In the genomic region with DNA sequence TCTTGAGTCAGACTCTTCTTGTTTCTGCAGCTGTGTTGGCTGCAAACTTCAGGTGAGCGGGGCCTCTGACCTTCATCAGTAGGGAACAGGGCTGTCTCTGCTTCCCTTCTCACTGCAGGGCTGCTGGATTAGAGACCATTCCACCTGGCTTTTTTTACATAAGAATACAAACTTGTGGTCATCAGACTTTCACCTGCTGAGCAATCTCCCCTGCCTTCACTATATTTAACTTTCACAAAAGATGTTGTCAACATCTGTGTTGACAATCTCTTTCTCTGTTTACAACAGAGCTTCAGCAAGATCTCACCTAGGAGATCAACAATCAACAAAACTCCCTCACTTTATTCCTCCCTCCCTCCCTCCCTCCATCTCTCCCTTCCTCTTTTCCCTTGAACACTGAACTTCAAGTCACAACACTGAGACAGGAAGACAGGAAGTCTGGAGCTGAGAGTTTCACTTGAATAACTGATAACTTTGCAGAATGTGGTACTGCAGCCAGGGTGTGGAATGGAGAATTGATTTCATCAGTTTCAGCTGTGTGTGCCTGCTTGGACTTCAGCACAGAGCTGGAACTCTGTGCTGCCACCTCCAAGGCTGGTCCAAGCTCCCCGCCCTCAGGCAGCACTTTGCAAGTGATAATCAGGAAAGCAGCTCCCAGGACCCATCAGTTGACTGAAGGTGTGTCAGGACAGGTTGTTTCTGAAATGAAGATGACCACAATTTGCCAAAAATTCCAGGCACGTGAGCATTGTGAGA, we compare ENCODE assay signal across 39 mouse cellular contexts. TPM values are rescaled to one million over a fixed set of nuclear protein-coding genes. Genes with fewer than 3 reads are reported as not detected.
A peak's percentile ranks its signal among the peaks of the same experiment; 100 is the strongest.
DNase-seq lines count a peak whose midpoint lies in the region; ATAC-seq and TF ChIP-seq lines count a peak whose summit lies in the region.
"Had no signal": no experiment of that assay in that cellular context is flagged by ENCODE, and none has a peak within 500 bp of the region (broad histone marks: within the 10 kb centered on the region; RNA-seq: fewer than 3 reads in every experiment).

No protein-coding gene starts in this region.

- no peaks in the 10 kb centered on the region for H3K79me2 ChIP-seq in liver, adult 2 months (ENCODE audit: control insufficient read depth, insufficient read depth, low read length)

- no peak overlapping the region for H3K4me3 ChIP-seq in liver, adult 2 months (ENCODE audit: insufficient read depth, low read depth, low read length)
- H3K4me3 ChIP-seq in liver, embryonic 11.5 days (ENCODE audit: low read depth, low read length): no peak overlapping the region
- H3K4me3 ChIP-seq in ES-Bruce4 (ENCODE audit: low read depth, low read length): no peak overlapping the region
- no peak overlapping the region for H3K4me3 ChIP-seq in ES-E14 (ENCODE audit: insufficient read depth in 1 of 2, low read depth in 1 of 2, low read length in 2 of 2, poor library complexity in 1 of 2, severe bottlenecking in 1 of 2)
- no peak overlapping the region for H3K4me3 ChIP-seq in intestine, embryonic 16.5 days (ENCODE audit: low read length)
- H3K4me3 ChIP-seq in kidney, adult 2 months (ENCODE audit: insufficient read depth, low read depth, low read length): no peak overlapping the region
- no peak overlapping the region for H3K4me3 ChIP-seq in forebrain, embryonic 14.5 days (ENCODE audit: low read depth, low read length)
- H3K4me3 ChIP-seq: erythroblast, embryonic 14.5 days; heart, adult 2 months; hindbrain, embryonic 10.5 days; hindbrain, embryonic 15.5 days; limb, embryonic 10.5 days; limb, embryonic 15.5 days; neural tube, embryonic 15.5 days had no signal

- no peaks in the 10 kb centered on the region for H3K9me3 ChIP-seq in liver, embryonic 11.5 days (ENCODE audit: control insufficient read depth, low read length)
- H3K9me3 ChIP-seq in ES-Bruce4 (replicated peaks; ENCODE audit: control insufficient read depth, insufficient read depth, low read length, poor library complexity, severe bottlenecking): no peaks in the 10 kb centered on the region
- no peaks in the 10 kb centered on the region for H3K9me3 ChIP-seq in ES-E14 (ENCODE audit: control insufficient read depth, insufficient read depth, low read depth, low read length)
- no peaks in the 10 kb centered on the region for H3K9me3 ChIP-seq in intestine, embryonic 16.5 days (ENCODE audit: control insufficient read depth, low read length)
- no peaks in the 10 kb centered on the region for H3K9me3 ChIP-seq in forebrain, embryonic 14.5 days (replicated peaks; ENCODE audit: control insufficient read depth, low read length)
- H3K9me3 ChIP-seq: hindbrain, embryonic 15.5 days; limb, embryonic 15.5 days had no signal

- TF ChIP-seq CTCF in liver, adult 2 months (IDR thresholded peaks at IDR 0.05; ENCODE audit: low read depth, low read length): peak; percentile 63
- no peak for TF ChIP-seq CTCF in ES-Bruce4 (IDR thresholded peaks at IDR 0.05; ENCODE audit: low read depth, low read length)
- no peak; the same call in 1 of the 2 replicates for TF ChIP-seq CTCF in kidney, adult 2 months (conservative IDR thresholded peaks at IDR 0.05; ENCODE audit: insufficient read depth, insufficient read length, low read depth, low read length)

- H3K4me2 ChIP-seq in liver, embryonic 11.5 days: no peak overlapping the region
- H3K4me2 ChIP-seq in intestine, embryonic 16.5 days (ENCODE audit: low read depth, low read length): no peak overlapping the region
- no peak overlapping the region for H3K4me2 ChIP-seq in forebrain, embryonic 14.5 days (ENCODE audit: low read length)
- H3K4me2 ChIP-seq: hindbrain, embryonic 15.5 days; limb, embryonic 15.5 days; lung, embryonic 14.5 days; neural tube, embryonic 15.5 days had no signal

- peaks cover 6% of the 10 kb centered on the region for H3K4me1 ChIP-seq in liver, adult 2 months (ENCODE audit: control insufficient read depth, insufficient read depth, low read length)
- H3K4me1 ChIP-seq in liver, embryonic 11.5 days (replicated peaks; ENCODE audit: control insufficient read depth, insufficient read depth, low read length): no peaks in the 10 kb centered on the region
- H3K4me1 ChIP-seq in ES-Bruce4 (ENCODE audit: control insufficient read depth, insufficient read depth, low read length) (no peaks in the 10 kb centered on the region), ES-E14 (ENCODE audit: control insufficient read depth in 2 of 2, insufficient read depth in 2 of 2, low read length in 2 of 2, poor library complexity in 1 of 2) (peaks cover 0 to 7% of the 10 kb centered on the region in 2 experiments; a peak in 2 of 4 replicates)
- no peaks in the 10 kb centered on the region for H3K4me1 ChIP-seq in intestine, embryonic 16.5 days (ENCODE audit: control insufficient read depth, insufficient read depth, low read length)
- H3K4me1 ChIP-seq in kidney, adult 2 months (ENCODE audit: control insufficient read depth, insufficient read depth, low read length): no peaks in the 10 kb centered on the region
- H3K4me1 ChIP-seq in forebrain, embryonic 14.5 days (ENCODE audit: control insufficient read depth, insufficient read depth, low read length): no peaks in the 10 kb centered on the region
- H3K4me1 ChIP-seq: hindbrain, embryonic 10.5 days; hindbrain, embryonic 15.5 days; limb, embryonic 10.5 days; limb, embryonic 15.5 days; neural tube, embryonic 15.5 days had no signal

- in situ Hi-C loops in ES-E14 (cut with MboI; ENCODE audit: low sequenced_read_pairs in 2 of 2, unreplicated experiment in 2 of 2): loop anchor here in 1 of 2 experiments (10.0 kb wide), 1 partner anchor 123 kb away; no protein-coding TSS in a partner anchor

- H3K27me3 ChIP-seq in liver, adult 2 months (ENCODE audit: control insufficient read depth, insufficient read depth, low read length): no peaks in the 10 kb centered on the region
- no peaks in the 10 kb centered on the region for H3K27me3 ChIP-seq in liver, embryonic 11.5 days (replicated peaks; ENCODE audit: control insufficient read depth, insufficient read depth, low read length)
- H3K27me3 ChIP-seq in ES-Bruce4 (ENCODE audit: control insufficient read depth, insufficient read depth, low read length, poor library complexity, severe bottlenecking): peaks cover 6% of the 10 kb centered on the region; the same call in 1 of the 2 replicates
- no peaks in the 10 kb centered on the region for H3K27me3 ChIP-seq in intestine, embryonic 16.5 days (replicated peaks; ENCODE audit: control insufficient read depth, insufficient read depth, low read length)
- H3K27me3 ChIP-seq in kidney, adult 2 months (replicated peaks; ENCODE audit: control insufficient read depth, insufficient read depth, low read length): no peaks in the 10 kb centered on the region
- H3K27me3 ChIP-seq in forebrain, embryonic 14.5 days (replicated peaks; ENCODE audit: control insufficient read depth, insufficient read depth, low read length): no peaks in the 10 kb centered on the region
- H3K27me3 ChIP-seq: CH12.LX; hindbrain, embryonic 15.5 days; limb, embryonic 15.5 days; neural tube, embryonic 15.5 days had no signal

- no peak for TF ChIP-seq POLR2A in liver, adult 2 months (IDR thresholded peaks at IDR 0.05; ENCODE audit: extremely low read depth, insufficient read depth, low read length)
- no peak for TF ChIP-seq POLR2A in ES-Bruce4 (IDR thresholded peaks at IDR 0.05; ENCODE audit: insufficient read depth, low read length)
- TF ChIP-seq POLR2A in kidney, adult 2 months (IDR thresholded peaks at IDR 0.05; ENCODE audit: low read depth, low read length): no peak

- H3K27ac ChIP-seq in liver, adult 2 months (replicated peaks; ENCODE audit: insufficient read depth, low read depth, low read length): peak overlapping the region; percentile 60
- H3K27ac ChIP-seq in liver, embryonic 11.5 days (ENCODE audit: low read depth, low read length): no peak overlapping the region
- H3K27ac ChIP-seq in ES-Bruce4 (ENCODE audit: insufficient read depth, low read length): no peak overlapping the region; the same call in 1 of the 2 replicates
- peak overlapping the region; percentile 91; the same call in 1 of the 2 replicates for H3K27ac ChIP-seq in ES-E14 (ENCODE audit: insufficient read depth, low read depth, low read length, poor library complexity, severe bottlenecking)
- no peak overlapping the region for H3K27ac ChIP-seq in intestine, embryonic 16.5 days (ENCODE audit: low read length)
- no peak overlapping the region for H3K27ac ChIP-seq in kidney, adult 2 months (ENCODE audit: insufficient read depth, low read depth, low read length)
- no peak overlapping the region for H3K27ac ChIP-seq in forebrain, embryonic 14.5 days (ENCODE audit: low read depth, low read length)
- H3K27ac ChIP-seq: heart, adult 2 months; hindbrain, embryonic 10.5 days; hindbrain, embryonic 15.5 days; limb, embryonic 10.5 days; limb, embryonic 15.5 days; neural tube, embryonic 15.5 days had no signal

- peak; percentile 84 for DNase-seq in liver, adult 2 months (ENCODE audit: extremely low read depth, low read depth, low spot score)
- DNase-seq in liver, embryonic 11.5 days (ENCODE audit: low spot score): no peak
- DNase-seq in ES-E14 (ENCODE audit: low read depth, low spot score): no peak
- no peak for DNase-seq in kidney, adult 2 months
- no peak for DNase-seq in forebrain, embryonic 14.5 days (ENCODE audit: low spot score)
- no peak for DNase-seq in thymus, postnatal 25 days
- DNase-seq: adrenal gland, adult 2 months; adrenal gland, postnatal 36 days; cerebellum, adult 18-20 months; cerebellum, postnatal 14 days; gastrocnemius, postnatal 14 days; heart, adult 2 months; kidney, adult 9 months; kidney, postnatal 10 days; lung, postnatal 14 days; midbrain, embryonic 14.5 days; retina, postnatal 1 day; right cerebral cortex, postnatal 25 days; spleen, adult 18-20 months; thymus, adult 2 months had no signal

- no peak for ATAC-seq in liver, embryonic 11.5 days (replicated peaks; ENCODE audit: low FRiP score)
- ATAC-seq in intestine, embryonic 16.5 days: peak; percentile 71
- no peak for ATAC-seq in forebrain, embryonic 14.5 days
- ATAC-seq: activated CD4-positive, CD25-positive, alpha-beta regulatory T cell, adult 4 months; inflammation-experienced regulatory T-cells, adult 6 months had no signal

- TF ChIP-seq EP300 in ES-Bruce4 (IDR thresholded peaks at IDR 0.05; ENCODE audit: insufficient read depth, low read depth, low read length): peak; percentile 88

- no peaks in the 10 kb centered on the region for H3K36me3 ChIP-seq in liver, adult 2 months (ENCODE audit: control insufficient read depth, insufficient read depth, low read length)
- H3K36me3 ChIP-seq in liver, embryonic 11.5 days (ENCODE audit: control insufficient read depth, insufficient read depth, low read length): no peaks in the 10 kb centered on the region
- H3K36me3 ChIP-seq in ES-Bruce4 (ENCODE audit: control insufficient read depth, insufficient read depth, low read length, poor library complexity, severe bottlenecking): no peaks in the 10 kb centered on the region
- no peaks in the 10 kb centered on the region for H3K36me3 ChIP-seq in ES-E14 (ENCODE audit: control insufficient read depth, insufficient read depth, low read length, poor library complexity, severe bottlenecking)
- no peaks in the 10 kb centered on the region for H3K36me3 ChIP-seq in intestine, embryonic 16.5 days (ENCODE audit: control insufficient read depth, insufficient read depth, low read length)
- H3K36me3 ChIP-seq in kidney, adult 2 months (ENCODE audit: control insufficient read depth, insufficient read depth, low read length): no peaks in the 10 kb centered on the region
- no peaks in the 10 kb centered on the region for H3K36me3 ChIP-seq in forebrain, embryonic 14.5 days (ENCODE audit: control insufficient read depth, insufficient read depth, low read length)
- H3K36me3 ChIP-seq: hindbrain, embryonic 10.5 days; hindbrain, embryonic 15.5 days; limb, embryonic 10.5 days; limb, embryonic 15.5 days; neural tube, embryonic 15.5 days had no signal

- H3K9ac ChIP-seq in liver, adult 2 months (ENCODE audit: low read depth, low read length): no peak overlapping the region
- H3K9ac ChIP-seq in liver, embryonic 11.5 days (ENCODE audit: low read depth, low read length): no peak overlapping the region
- H3K9ac ChIP-seq in ES-Bruce4 (ENCODE audit: low read depth, poor library complexity, severe bottlenecking) (no peak overlapping the region), ES-E14 (ENCODE audit: insufficient read depth, low read depth, low read length, poor library complexity, severe bottlenecking) (no peak overlapping the region)
- no peak overlapping the region for H3K9ac ChIP-seq in intestine, embryonic 16.5 days (ENCODE audit: low read depth, low read length)
- H3K9ac ChIP-seq in forebrain, embryonic 14.5 days (ENCODE audit: low read length): no peak overlapping the region
- H3K9ac ChIP-seq: hindbrain, embryonic 15.5 days; limb, embryonic 15.5 days; lung, embryonic 14.5 days; neural tube, embryonic 15.5 days had no signal

- 32% methylated on average over 3 of the region's 3 CpGs for WGBS in liver, adult 2 months
- WGBS in liver, embryonic 11.5 days: 59% methylated on average over 3 of the region's 3 CpGs
- WGBS in intestine, embryonic 16.5 days: 71% methylated on average over 3 of the region's 3 CpGs
- 92% methylated on average over 3 of the region's 3 CpGs for WGBS in kidney, adult 2 months
- 77% methylated on average over 3 of the region's 3 CpGs for WGBS in forebrain, embryonic 14.5 days

RNA-seq across cellular contexts. Expression of a gene that starts 7.3 kb away (rescaled TPM):
- 0.47 TPM in 1 of 2 replicates, not detected in the other for total RNA-seq in liver, adult 2 months (2014; rRNA removed)
- polyA plus RNA-seq in liver, adult 2 months (2012; rRNA removed): 0.45 and 0.59 TPM in 2 replicates
- not detected in 2 replicates for polyA plus RNA-seq in liver, embryonic 11.5 days (2014; fragmentation: Nextera tagmentation; extraction: Ambion mirVana)
- polyA plus RNA-seq in ES-Bruce4 (2011; ENCODE audit: insufficient read depth, insufficient read length, low read depth, missing spikeins): not detected in 2 replicates
- total RNA-seq in ES-E14 (2012; rRNA removed): 0.21 and 0.27 TPM in 2 replicates
- not detected in 2 replicates for polyA plus RNA-seq in intestine, embryonic 16.5 days (2015; fragmentation: Nextera tagmentation; extraction: Ambion mirVana)
- polyA plus RNA-seq in kidney, adult 2 months (2012; rRNA removed): 0.09 TPM in 1 of 2 replicates, not detected in the other
- polyA plus RNA-seq in forebrain, embryonic 14.5 days (2014; fragmentation: Nextera tagmentation; extraction: Ambion mirVana): not detected in 2 replicates
- total RNA-seq: adrenal gland, adult 2 months; adrenal gland, postnatal 36 days; gastrocnemius, postnatal 14 days; heart, adult 2 months; left cerebral cortex, postnatal 10 days had no signal
- polyA plus RNA-seq: activated CD4-positive, CD25-positive, alpha-beta regulatory T cell, adult 4 months; adrenal gland, adult 2 months; C2C12; cortical plate, adult 2 months; erythroblast, embryonic 14.5 days; forebrain, embryonic 11.5 days; heart, adult 2 months; heart, embryonic 14.5 days; hindbrain, embryonic 15.5 days; inflammation-experienced regulatory T-cells, adult 6 months; large intestine, adult 2 months; limb, embryonic 15.5 days; lung, embryonic 14.5 days; midbrain, embryonic 14.5 days; neural tube, embryonic 15.5 days; stomach, embryonic 16.5 days; thymus, adult 2 months had no signal

Comparison
In these comparisons a context has a peak if more than half of its experiments do, and no peak if none do; other contexts are left out.
1. H3K27ac ChIP-seq: peak in liver, adult 2 months (single experiment) and ES-E14 (single experiment); none in liver, embryonic 11.5 days (single experiment), ES-Bruce4 (single experiment), intestine, embryonic 16.5 days (single experiment), kidney, adult 2 months (single experiment) and forebrain, embryonic 14.5 days (single experiment).